Mouse (Mus musculus) kidney, postnatal 14 days (tissue): ENCODE measurements around the gene Gm45233.

Experiments
- DNase-seq: peaks from one replicate; pipeline ENCODE4 v3.0.0; 2022; ENCODE audit warnings: mixed read lengths

Gm45233 gene

DNA sequence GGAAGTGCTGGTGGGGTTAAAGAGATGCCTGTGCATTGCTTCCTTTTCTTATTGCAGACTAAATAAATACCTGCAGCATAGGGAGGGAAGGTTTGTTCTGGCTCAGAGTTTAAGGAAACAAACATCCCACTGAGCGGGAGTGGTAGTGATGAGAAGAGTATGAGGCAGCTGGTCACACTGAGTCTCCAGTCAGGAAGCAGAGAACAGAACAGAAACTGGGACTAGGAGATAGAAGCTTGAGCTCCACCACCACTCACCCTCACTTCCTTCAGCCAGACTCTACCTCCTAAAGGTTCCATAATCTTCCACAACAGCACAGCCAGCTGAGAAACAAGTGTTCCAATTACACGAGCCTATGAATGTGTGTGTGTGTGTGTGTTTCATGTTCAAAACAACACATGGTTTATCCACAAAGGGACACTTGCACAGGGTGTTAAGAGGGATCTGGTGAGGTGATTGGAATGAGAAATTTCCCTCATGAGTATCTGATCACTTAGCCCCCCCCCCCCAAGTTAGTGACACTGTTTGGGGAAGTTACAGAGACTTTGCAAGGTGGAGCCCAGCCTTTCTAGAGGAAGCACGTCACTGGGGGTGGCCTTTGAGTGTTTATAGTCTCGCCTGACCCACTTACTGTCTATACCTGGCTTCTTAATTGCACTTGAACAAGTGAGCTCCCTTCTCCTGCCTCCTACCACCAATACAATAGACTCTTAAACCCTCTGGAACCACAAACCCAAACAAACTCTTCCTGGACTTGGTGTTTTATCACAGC, 68.0 kb downstream of the Gm45233 start:
- DNase-seq, result no peak

DNA sequence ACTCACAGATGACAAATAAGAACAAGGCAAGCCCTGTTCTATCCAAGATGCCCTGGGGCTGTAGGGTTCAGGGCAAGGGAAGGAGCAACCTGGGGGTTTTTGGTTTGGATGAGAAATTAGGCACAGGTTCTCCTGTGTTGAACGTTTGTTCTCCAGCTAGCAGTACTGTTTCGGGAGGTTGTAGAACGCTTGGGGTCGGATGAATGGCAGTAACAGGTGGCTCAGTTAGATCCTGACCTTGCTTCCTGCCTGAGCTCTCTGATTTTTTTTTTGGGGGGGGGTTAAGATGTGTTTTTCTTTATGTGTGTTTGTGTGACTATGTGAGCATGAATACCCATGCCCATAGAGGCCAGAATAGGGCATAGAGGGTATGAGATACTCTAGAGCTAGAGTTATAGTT, 68.6 kb downstream of the Gm45233 start:
- no peak for DNase-seq
